Mouse (Mus musculus): ENCODE results near the gene Ascc3. TPM values are rescaled to one million over a fixed set of nuclear protein-coding genes. Genes with fewer than 3 reads are reported as not detected.

The Ascc3 gene
- total RNA-seq, 2 experiments from 2014 or later, result 27.7 to 27.8 TPM

GRCm38 (mm10) chr10:50711765-50712164, 119.3 kb downstream of the Ascc3 start:
- intact Hi-C loops (cut with DNase I), result no loop called here
- DNase-seq (ENCODE audit: extremely low spot score in 1 of 2, low spot score in 2 of 2), result peak in 1 of 2 experiments; percentile 19

- intact Hi-C loops (cut with DNase I), result no loop called here
- no peak for DNase-seq (ENCODE audit: extremely low spot score in 1 of 2, low spot score in 2 of 2)
Measured at GRCm38 (mm10) chr10:50733459-50733858, 141.0 kb downstream of the Ascc3 start.

- intact Hi-C loops (cut with DNase I), result no loop called here
- no peak for DNase-seq (ENCODE audit: extremely low spot score in 1 of 2, low spot score in 2 of 2)
Measured at GRCm38 (mm10) chr10:50762069-50762468, 169.6 kb downstream of the Ascc3 start.

- intact Hi-C loops (cut with DNase I), result no loop called here
Measured at GRCm38 (mm10) chr10:50762984-50763383, 170.5 kb downstream of the Ascc3 start.

GRCm38 (mm10) chr10:50763457-50764310, 171.2 kb downstream of the Ascc3 start:
- DNase-seq (ENCODE audit: extremely low spot score in 1 of 2, low spot score in 2 of 2), result no peak

More at GRCm38 (mm10) chr10:50762984-50763383, 170.5 kb downstream of the Ascc3 start:
- no peak for DNase-seq (ENCODE audit: extremely low spot score in 1 of 2, low spot score in 2 of 2)

GRCm38 (mm10) chr10:50772811-50773210, 180.3 kb downstream of the Ascc3 start:
- no peak for DNase-seq (ENCODE audit: extremely low spot score in 1 of 2, low spot score in 2 of 2)
- intact Hi-C loops (cut with DNase I), result no loop called here

More at GRCm38 (mm10) chr10:50763457-50764310, 171.2 kb downstream of the Ascc3 start:
- intact Hi-C loops (cut with DNase I), result no loop called here

- intact Hi-C loops (cut with DNase I), result no loop called here
- DNase-seq (ENCODE audit: extremely low spot score in 1 of 2, low spot score in 2 of 2), result no peak
Measured at GRCm38 (mm10) chr10:50773846-50774245, 181.4 kb downstream of the Ascc3 start.

- intact Hi-C loops (cut with DNase I), result no loop called here
- no peak for DNase-seq (ENCODE audit: extremely low spot score in 1 of 2, low spot score in 2 of 2)
Measured at GRCm38 (mm10) chr10:50792840-50793239, 200.4 kb downstream of the Ascc3 start.

- no peak for DNase-seq (ENCODE audit: extremely low spot score in 1 of 2, low spot score in 2 of 2)
- intact Hi-C loops (cut with DNase I), result no loop called here
Measured at GRCm38 (mm10) chr10:50801594-50801993, 209.1 kb downstream of the Ascc3 start.

- DNase-seq (ENCODE audit: extremely low spot score in 1 of 2, low spot score in 2 of 2), result no peak
- intact Hi-C loops (cut with DNase I), result no loop called here
Measured at GRCm38 (mm10) chr10:50802380-50802779, 209.9 kb downstream of the Ascc3 start.

- intact Hi-C loops (cut with DNase I), result no loop called here
- DNase-seq (ENCODE audit: extremely low spot score in 1 of 2, low spot score in 2 of 2), result no peak
Measured at GRCm38 (mm10) chr10:50806166-50806565, 213.7 kb downstream of the Ascc3 start.

GRCm38 (mm10) chr10:50822363-50822762, 229.9 kb downstream of the Ascc3 start:
- intact Hi-C loops (cut with DNase I), result no loop called here
- no peak for DNase-seq (ENCODE audit: extremely low spot score in 1 of 2, low spot score in 2 of 2)

GRCm38 (mm10) chr10:50826829-50827228, 234.4 kb downstream of the Ascc3 start:
- DNase-seq (ENCODE audit: extremely low spot score in 1 of 2, low spot score in 2 of 2), result no peak
- intact Hi-C loops (cut with DNase I), result no loop called here

GRCm38 (mm10) chr10:50834533-50834932, 242.1 kb downstream of the Ascc3 start:
- intact Hi-C loops (cut with DNase I), result no loop called here
- no peak for DNase-seq (ENCODE audit: extremely low spot score in 1 of 2, low spot score in 2 of 2)

GRCm38 (mm10) chr10:50843363-50843762, 250.9 kb downstream of the Ascc3 start:
- no peak for DNase-seq (ENCODE audit: extremely low spot score in 1 of 2, low spot score in 2 of 2)
- intact Hi-C loops (cut with DNase I), result no loop called here

- no peak for DNase-seq (ENCODE audit: extremely low spot score in 1 of 2, low spot score in 2 of 2)
- intact Hi-C loops (cut with DNase I), result no loop called here
Measured at GRCm38 (mm10) chr10:50868202-50868601, 275.7 kb downstream of the Ascc3 start.

GRCm38 (mm10) chr10:50876952-50877351, 284.5 kb downstream of the Ascc3 start:
- DNase-seq (ENCODE audit: extremely low spot score in 1 of 2, low spot score in 2 of 2), result no peak
- intact Hi-C loops (cut with DNase I), result no loop called here

GRCm38 (mm10) chr10:50881476-50882069, 289.1 kb downstream of the Ascc3 start:
- intact Hi-C loops (cut with DNase I), result no loop called here
- DNase-seq (ENCODE audit: extremely low spot score in 1 of 2, low spot score in 2 of 2), result no peak

- intact Hi-C loops (cut with DNase I), result no loop called here
- no peak for DNase-seq (ENCODE audit: extremely low spot score in 1 of 2, low spot score in 2 of 2)
Measured at GRCm38 (mm10) chr10:50882366-50882765, 289.9 kb downstream of the Ascc3 start.

- intact Hi-C loops (cut with DNase I), result no loop called here
- no peak for DNase-seq (ENCODE audit: extremely low spot score in 1 of 2, low spot score in 2 of 2)
Measured at GRCm38 (mm10) chr10:50886305-50886704, 293.8 kb downstream of the Ascc3 start.

Data from left cerebral cortex, postnatal 10 days (tissue).